Mouse (Mus musculus): Measurements from ENCODE around the gene Lcorl.

GRCm38 (mm10) chr5:45875472-45875871 lies 18.1 kb upstream of the Lcorl start:
- TF ChIP-seq CTCF (IDR thresholded peaks at IDR 0.05; ENCODE audit: low read depth) (no peak), EP300 (optimal IDR thresholded peaks at IDR 0.05) (no peak)
